In the genomic region with DNA sequence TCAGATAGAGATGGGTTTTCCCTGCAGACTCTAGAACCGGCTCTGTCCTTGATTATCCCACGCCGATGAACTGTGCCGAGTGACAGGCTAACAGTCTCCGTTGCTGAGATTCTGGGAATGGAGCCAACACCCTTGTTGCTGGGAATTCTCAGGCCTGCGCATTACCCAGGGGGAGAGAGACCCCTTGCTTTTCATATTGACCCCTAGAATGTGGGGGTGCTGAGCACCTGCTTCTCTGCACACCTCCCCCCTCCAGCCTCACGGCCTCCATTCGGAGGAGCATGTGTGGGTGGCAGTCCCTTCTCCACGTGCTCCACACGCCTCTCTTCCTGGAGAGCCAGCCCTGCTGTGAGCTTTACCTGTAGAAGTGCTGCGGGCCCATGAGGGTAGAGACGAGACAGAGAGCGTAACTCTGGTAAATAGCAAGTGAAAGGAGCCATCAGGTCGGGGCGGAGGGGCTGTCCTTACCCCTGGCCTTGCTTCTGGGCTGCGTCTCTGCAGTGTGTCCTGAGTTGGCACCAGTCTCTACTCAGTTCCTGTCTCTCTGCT, we compare ENCODE assay signal across 8 mouse cellular contexts. TPM values are rescaled to one million over a fixed set of nuclear protein-coding genes. Genes with fewer than 3 reads are reported as not detected.
DNase-seq lines count a peak whose midpoint lies in the region; ATAC-seq and TF ChIP-seq lines count a peak whose summit lies in the region.

No protein-coding gene starts in this region.

- no peak for DNase-seq in heart, postnatal 25 days (ENCODE audit: low spot score)
- DNase-seq in adrenal gland, adult 2 months = peak; percentile 49
- peak; percentile 63 to 64 for DNase-seq in left cerebral cortex, adult 2 months (ENCODE audit: extremely low spot score in 1 of 2, low spot score in 2 of 2)
- DNase-seq in right cerebral cortex, postnatal 4 days = peak; percentile 55
- no peak for DNase-seq in natural killer cell, adult 2 months (ENCODE audit: low spot score in 2 of 2)
- no peak for DNase-seq in kidney, adult 2 months

- no peak for TF ChIP-seq POLR2A in kidney, adult 2 months (IDR thresholded peaks at IDR 0.05; ENCODE audit: low read depth, low read length)

- no peak overlapping the region for H3K4me3 ChIP-seq in heart, embryonic 11.5 days (ENCODE audit: low read depth, low read length)
- H3K4me3 ChIP-seq in forebrain, embryonic 15.5 days = no peak overlapping the region
- no peak overlapping the region for H3K4me3 ChIP-seq in left cerebral cortex, adult 2 months
- H3K4me3 ChIP-seq in kidney, adult 2 months (ENCODE audit: insufficient read depth, low read depth, low read length) = no peak overlapping the region

- peaks cover 6% of the 10 kb centered on the region for H3K4me1 ChIP-seq in heart, embryonic 11.5 days (ENCODE audit: control insufficient read depth, insufficient read depth, low read length)
- H3K4me1 ChIP-seq in forebrain, embryonic 15.5 days = peaks cover 27% of the 10 kb centered on the region
- no peaks in the 10 kb centered on the region for H3K4me1 ChIP-seq in kidney, adult 2 months (ENCODE audit: control insufficient read depth, insufficient read depth, low read length)

- H3K4me2 ChIP-seq in heart, embryonic 11.5 days = no peak overlapping the region
- H3K4me2 ChIP-seq in forebrain, embryonic 15.5 days (replicated peaks) = peak overlapping the region; percentile 19

- 0 out of 2 replicates have a peak, but pooled peaks have one; percentile 10 for ATAC-seq in heart, embryonic 11.5 days (replicated peaks; ENCODE audit: insufficient number of reproducible peaks, low FRiP score, low TSS enrichment)
- ATAC-seq in forebrain, embryonic 15.5 days (replicated peaks) = peak; percentile 82

- H3K9ac ChIP-seq in heart, embryonic 11.5 days (ENCODE audit: low read depth, low read length) = no peak overlapping the region
- peak overlapping the region; percentile 34 for H3K9ac ChIP-seq in forebrain, embryonic 15.5 days (replicated peaks)

- no peaks in the 10 kb centered on the region for H3K27me3 ChIP-seq in heart, embryonic 11.5 days (ENCODE audit: control insufficient read depth, insufficient read depth, low read length)
- H3K27me3 ChIP-seq in forebrain, embryonic 15.5 days = no peaks in the 10 kb centered on the region
- no peaks in the 10 kb centered on the region for H3K27me3 ChIP-seq in kidney, adult 2 months (replicated peaks; ENCODE audit: control insufficient read depth, insufficient read depth, low read length)

- no peaks in the 10 kb centered on the region for H3K9me3 ChIP-seq in heart, embryonic 11.5 days (replicated peaks; ENCODE audit: control insufficient read depth, low read length)
- H3K9me3 ChIP-seq in forebrain, embryonic 15.5 days = no peaks in the 10 kb centered on the region

- intact Hi-C loops in heart, postnatal 25 days (cut with DNase I) = no loop called here
- intact Hi-C loops in left cerebral cortex, adult 2 months (cut with DNase I) = loop anchor here (2.0 kb wide), 1 partner anchor 16 kb away; no protein-coding TSS in a partner anchor

- WGBS in heart, embryonic 11.5 days (ENCODE audit: insufficient replicate concordance) = 55% methylated on average over 16 of the region's 16 CpGs
- WGBS in forebrain, embryonic 15.5 days = 16% methylated on average over 16 of the region's 16 CpGs
- 58% methylated on average over 16 of the region's 16 CpGs for WGBS in kidney, adult 2 months

- TF ChIP-seq CTCF in left cerebral cortex, adult 2 months (IDR thresholded peaks at IDR 0.05) = no peak
- TF ChIP-seq CTCF in kidney, adult 2 months (conservative IDR thresholded peaks at IDR 0.05; ENCODE audit: insufficient read depth, insufficient read length, low read depth, low read length) = no peak

- H3K27ac ChIP-seq in heart, embryonic 11.5 days (ENCODE audit: low read depth, low read length) = no peak overlapping the region; the same call in 1 of the 2 replicates
- peak overlapping the region; percentile 81 for H3K27ac ChIP-seq in forebrain, embryonic 15.5 days (replicated peaks)
- peak overlapping the region; percentile 58 for H3K27ac ChIP-seq in left cerebral cortex, adult 2 months
- no peak overlapping the region for H3K27ac ChIP-seq in kidney, adult 2 months (ENCODE audit: insufficient read depth, low read depth, low read length)

- H3K36me3 ChIP-seq in heart, embryonic 11.5 days (ENCODE audit: control insufficient read depth, insufficient read depth, low read length) = peaks cover 3% of the 10 kb centered on the region; the same call in 1 of the 2 replicates
- H3K36me3 ChIP-seq in forebrain, embryonic 15.5 days = no peaks in the 10 kb centered on the region
- H3K36me3 ChIP-seq in kidney, adult 2 months (ENCODE audit: control insufficient read depth, insufficient read depth, low read length) = no peaks in the 10 kb centered on the region

RNA-seq across cellular contexts. Expression of gene Lmf1, which starts 39.7 kb away (rescaled TPM):
- 32.8 and 34.9 TPM in 2 replicates for polyA plus RNA-seq in heart, embryonic 11.5 days (2014; fragmentation: Nextera tagmentation; extraction: Ambion mirVana)
- 10 to 100 TPM; 31.7 to 34.3 TPM for total RNA-seq in heart, postnatal 25 days (2021)
- total RNA-seq in adrenal gland, adult 2 months (2021) = 10 to 100 TPM; 40.4 to 42.6 TPM
- 30.3 and 35.8 TPM in 2 replicates for polyA plus RNA-seq in adrenal gland, adult 2 months (2012; rRNA removed)
- polyA plus RNA-seq in forebrain, embryonic 15.5 days (2015; fragmentation: Nextera tagmentation; extraction: Ambion mirVana) = 17.0 and 18.1 TPM in 2 replicates
- 10 to 100 TPM; 22.0 to 25.4 TPM for total RNA-seq in left cerebral cortex, adult 2 months (2021)
- 31.6 and 35.4 TPM in 2 replicates for polyA plus RNA-seq in kidney, adult 2 months (2012; rRNA removed)

RNA-seq across cellular contexts. Expression of gene Sox8, which starts 48.1 kb away (rescaled TPM):
- 2.0 and 2.9 TPM in 2 replicates for polyA plus RNA-seq in heart, embryonic 11.5 days (2014; fragmentation: Nextera tagmentation; extraction: Ambion mirVana)
- total RNA-seq in heart, postnatal 25 days (2021) = under 1 TPM; 0.25 to 0.75 TPM
- 1 to 10 TPM in 1 of 2 experiments, under 1 TPM in 1; 0.83 to 1.5 TPM for total RNA-seq in adrenal gland, adult 2 months (2021)
- polyA plus RNA-seq in adrenal gland, adult 2 months (2012; rRNA removed) = 1.6 and 2.8 TPM in 2 replicates
- 24.0 and 26.9 TPM in 2 replicates for polyA plus RNA-seq in forebrain, embryonic 15.5 days (2015; fragmentation: Nextera tagmentation; extraction: Ambion mirVana)
- total RNA-seq in left cerebral cortex, adult 2 months (2021) = 10 to 100 TPM; 55.3 to 66.9 TPM
- 0.70 and 0.76 TPM in 2 replicates for polyA plus RNA-seq in kidney, adult 2 months (2012; rRNA removed)

Comparison
In these comparisons a context has a peak if more than half of its experiments do, and no peak if none do; other contexts are left out.
1. H3K27ac ChIP-seq: peak in forebrain, embryonic 15.5 days (single experiment) and left cerebral cortex, adult 2 months (single experiment); none in heart, embryonic 11.5 days (single experiment) and kidney, adult 2 months (single experiment).
2. DNase-seq: peak in adrenal gland, adult 2 months (single experiment), left cerebral cortex, adult 2 months (2 of 2) and right cerebral cortex, postnatal 4 days (single experiment); none in heart, postnatal 25 days (single experiment), natural killer cell, adult 2 months (0 of 2) and kidney, adult 2 months (single experiment).